Mouse (Mus musculus) limb, embryonic 12.5 days (tissue): ENCODE results near the gene Olfr385. TPM values are rescaled to one million over a fixed set of nuclear protein-coding genes. Genes with fewer than 3 reads are reported as not detected.
"Not testable (repeated sequence)": the region's sequence is repeated elsewhere in the genome, so short reads cannot be mapped to it uniquely, and the experiment has no call there.

Source experiments
- ATAC-seq: fragments of 200-750 bp; cut with Nextera tagmentation; 2 replicates; pipeline ENCODE4 v1.8.0; 2017; ENCODE audit warnings: low read depth, moderate TSS enrichment; ENCODE audit not compliant: insufficient number of reproducible peaks, insufficient read depth, low FRiP score, low TSS enrichment
- H3K27ac ChIP-seq: fragments of 300-500 bp; sonication (generic); 2 replicates; pipeline ENCODE4 v1.5.1; 2016; ENCODE audit warnings: mild to moderate bottlenecking, moderate library complexity
- H3K27me3 ChIP-seq: fragments of 300-500 bp; sonication (generic); 2 replicates; pipeline ENCODE4 v1.6.1; 2016; ENCODE audit warnings: mild to moderate bottlenecking, moderate library complexity
- H3K36me3 ChIP-seq: fragments of 300-500 bp; sonication (generic); 2 replicates; pipeline ENCODE4 v1.6.1; 2016; ENCODE audit warnings: mild to moderate bottlenecking, moderate library complexity
- H3K4me1 ChIP-seq: fragments of 300-500 bp; sonication (generic); replicated peaks from 2 replicates; pipeline ENCODE4 v1.6.1; 2016
- H3K4me2 ChIP-seq: fragments of 300-500 bp; sonication (generic); 2 replicates; pipeline ENCODE4 v1.6.1; 2016; ENCODE audit warnings: mild to moderate bottlenecking, moderate library complexity
- H3K4me3 ChIP-seq: fragments of 300-500 bp; sonication (generic); replicated peaks from 2 replicates; pipeline ENCODE4 v1.5.1; 2016; ENCODE audit warnings: mild to moderate bottlenecking
- H3K9ac ChIP-seq: fragments of 300-500 bp; sonication (generic); replicated peaks from 2 replicates; pipeline ENCODE4 v1.6.1; 2016; ENCODE audit warnings: mild to moderate bottlenecking, moderate library complexity
- H3K9me3 ChIP-seq: fragments of 300-500 bp; sonication (generic); 2 replicates; pipeline ENCODE4 v1.6.1; 2016; ENCODE audit warnings: mild to moderate bottlenecking, moderate library complexity
- WGBS: fragments of 180-500 bp; shearing (Covaris S2); methylation state at CpG from one replicate; pipeline ENCODE4 v1.1.7; 2016; 5-methylcytosine and 5-hydroxymethylcytosine counted together
- polyA plus RNA-seq: library from polyadenylated mRNA; unstranded; fragments of >200 nt; fragmentation: Nextera tagmentation; extraction: Ambion mirVana; gene quantifications from 2 replicates; pipeline ENCODE4 v1.2.1, GENCODE M21; 2016

Gene Olfr385
- not detected in 2 replicates for polyA plus RNA-seq

DNA sequence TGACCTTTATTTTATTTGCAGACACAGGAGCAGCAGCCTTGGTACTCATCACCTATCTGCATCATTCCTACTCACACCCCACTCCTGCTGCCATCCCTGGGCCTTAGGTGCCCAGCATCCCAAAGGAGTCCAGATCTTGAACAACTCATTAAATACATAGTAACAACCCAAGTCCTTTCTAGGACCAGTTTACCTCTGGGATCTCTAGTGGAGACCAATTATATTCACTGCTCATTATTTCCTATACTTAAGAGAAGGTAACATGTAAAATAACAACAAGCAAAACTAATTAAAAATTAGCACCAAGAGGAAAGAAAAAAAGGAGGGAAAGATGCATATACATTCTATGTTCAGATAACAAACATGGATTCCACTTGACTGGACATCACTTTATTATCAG lies at the start of gene Olfr385:
Gene Olfr385, minus strand, starts transcription at position 101 of the 400 bp plus-strand sequence.
- H3K9ac ChIP-seq, result no peak within 1 kb of the TSS
- H3K4me2 ChIP-seq, result no peak within 1 kb of the TSS
- H3K27ac ChIP-seq, result no peak within 1 kb of the TSS
- peaks cover 4% of the 10 kb centered on the region; the same call in 1 of the 2 replicates for H3K9me3 ChIP-seq
- no peaks in the 10 kb centered on the region for H3K36me3 ChIP-seq
- ATAC-seq, result no peak
- no peaks in the 10 kb centered on the region for H3K27me3 ChIP-seq
- H3K4me3 ChIP-seq, result no peak within 1 kb of the TSS
- no peaks in the 10 kb centered on the region for H3K4me1 ChIP-seq

DNA sequence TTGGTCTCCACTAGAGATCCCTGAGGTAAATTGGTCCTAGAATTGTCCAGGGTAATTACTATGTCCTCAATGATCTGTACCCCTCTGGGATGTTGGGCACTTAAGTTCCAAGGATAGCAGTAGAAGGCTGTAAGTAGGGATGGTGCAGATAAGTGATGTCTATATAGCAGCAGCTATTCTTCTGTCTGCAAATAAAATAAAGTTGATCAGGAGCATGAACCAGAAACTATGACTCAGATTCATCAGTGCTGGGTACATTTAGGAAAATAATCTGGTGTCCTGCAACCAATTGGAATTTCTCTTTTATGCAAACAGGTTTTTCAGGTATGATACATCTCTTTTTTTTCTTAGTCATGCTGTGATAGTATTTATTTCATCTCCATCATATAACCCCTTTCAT lies 5.5 kb upstream of the Olfr385 start, which contains the start of gene Olfr384:
Gene Olfr384, plus strand, starts transcription at position 301 of the 400 bp plus-strand sequence.
- Histone ChIP-seq H3K4me1 (no peaks in the 10 kb centered on the region), H3K4me3 (no peak within 1 kb of the TSS), H3K36me3 (no peaks in the 10 kb centered on the region), H3K9me3 (peaks cover 10% of the 10 kb centered on the region), H3K4me2 (no peak within 1 kb of the TSS), H3K9ac (no peak within 1 kb of the TSS), H3K27ac (no peak within 1 kb of the TSS), H3K27me3 (no peaks in the 10 kb centered on the region)
- ATAC-seq, result no peak

DNA sequence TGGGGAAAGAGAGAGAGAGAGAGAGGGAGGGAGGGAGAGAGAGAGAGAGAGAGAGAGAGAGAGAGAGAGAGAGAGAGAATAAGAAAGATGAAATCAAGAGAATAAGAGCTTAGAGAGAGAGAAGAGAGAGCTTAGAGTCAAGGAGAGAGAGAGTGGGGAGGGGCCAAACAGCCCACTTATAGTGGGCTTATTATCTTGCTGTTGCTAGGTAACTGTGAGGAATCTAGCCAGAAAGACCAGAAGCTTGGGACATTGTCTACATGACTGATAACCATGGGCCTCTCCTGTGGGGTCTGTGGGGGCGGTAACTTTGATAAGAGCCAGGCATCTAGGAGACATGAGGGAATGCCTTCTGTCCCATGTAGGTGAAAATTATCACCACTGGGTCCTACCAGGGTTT lies 9.6 kb downstream of the Olfr385 start:
- not testable (repeated sequence) for H3K4me1 ChIP-seq, H3K27me3 ChIP-seq, H3K4me2 ChIP-seq, H3K36me3 ChIP-seq, H3K9ac ChIP-seq, ATAC-seq, H3K27ac ChIP-seq, H3K4me3 ChIP-seq
- 54% methylated on average over 1 of the region's 1 CpGs for WGBS
- peaks cover 17% of the 10 kb centered on the region for H3K9me3 ChIP-seq

DNA sequence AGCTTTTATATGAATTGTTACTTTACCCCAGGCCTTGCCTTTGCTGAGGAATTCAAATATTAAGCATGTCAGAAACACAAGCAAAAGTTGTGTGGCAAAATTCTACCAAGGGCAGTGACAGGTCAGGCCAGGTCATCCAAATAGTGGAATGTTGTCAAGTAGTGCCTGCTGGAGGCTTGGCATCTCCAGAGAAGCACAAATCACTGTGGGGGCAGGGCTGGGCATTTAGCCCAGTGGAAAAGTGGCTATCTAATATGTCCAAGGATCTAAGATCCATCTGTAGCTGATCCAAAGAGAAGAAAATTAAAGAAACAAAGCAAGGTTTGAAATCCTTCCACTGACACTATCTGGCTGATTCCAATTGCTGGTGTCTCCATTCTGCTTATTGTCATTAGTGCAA lies 12.9 kb downstream of the Olfr385 start:
- no peak for ATAC-seq
- Histone ChIP-seq H3K4me2 (no peak overlapping the region), H3K27ac (no peak overlapping the region), H3K4me3 (no peak overlapping the region), H3K9ac (no peak overlapping the region), H3K4me1 (no peaks in the 10 kb centered on the region), H3K36me3 (no peaks in the 10 kb centered on the region), H3K27me3 (no peaks in the 10 kb centered on the region), H3K9me3 (peaks cover 28% of the 10 kb centered on the region)

Other genes with a start within 250 kb of the Olfr385 start
- not detected in 2 replicates for gene Olfr20, start 242.2 kb downstream of the Olfr385 start, polyA plus RNA-seq
- not detected in 2 replicates for gene Olfr376, start 221.8 kb downstream of the Olfr385 start, polyA plus RNA-seq
- not detected in 2 replicates for gene Olfr1, start 193.4 kb downstream of the Olfr385 start, polyA plus RNA-seq
- not detected in 2 replicates for gene Olfr378, start 164.5 kb downstream of the Olfr385 start, polyA plus RNA-seq
- not detected in 2 replicates for gene Olfr380, start 135.5 kb downstream of the Olfr385 start, polyA plus RNA-seq
- gene Olfr381, start 101.4 kb downstream of the Olfr385 start, polyA plus RNA-seq, result not detected in 2 replicates
- gene Olfr382, start 75.8 kb downstream of the Olfr385 start, polyA plus RNA-seq, result not detected in 2 replicates
- not detected in 2 replicates for gene Olfr384, start 5.6 kb upstream of the Olfr385 start, polyA plus RNA-seq
- not detected in 2 replicates for gene Zfp735, start 95.8 kb upstream of the Olfr385 start, polyA plus RNA-seq
- not detected in 2 replicates for gene Olfr389, start 187.7 kb upstream of the Olfr385 start, polyA plus RNA-seq
- not detected in 2 replicates for gene Olfr390, start 190.0 kb upstream of the Olfr385 start, polyA plus RNA-seq
- not detected in 2 replicates for gene Olfr391-ps, start 210.0 kb upstream of the Olfr385 start, polyA plus RNA-seq
- gene Olfr392, start 224.0 kb upstream of the Olfr385 start, polyA plus RNA-seq, result not detected in 2 replicates